Mouse (Mus musculus): ENCODE data around the gene Dzip1l. TPM values are rescaled to one million over a fixed set of nuclear protein-coding genes. Genes with fewer than 3 reads are reported as not detected.
"Not testable (repeated sequence)": the region's sequence is repeated elsewhere in the genome, so short reads cannot be mapped to it uniquely, and the experiment has no call there.

Dzip1l gene
- 1.2 and 1.4 TPM in 2 replicates for polyA plus RNA-seq (2012; rRNA removed)

DNA sequence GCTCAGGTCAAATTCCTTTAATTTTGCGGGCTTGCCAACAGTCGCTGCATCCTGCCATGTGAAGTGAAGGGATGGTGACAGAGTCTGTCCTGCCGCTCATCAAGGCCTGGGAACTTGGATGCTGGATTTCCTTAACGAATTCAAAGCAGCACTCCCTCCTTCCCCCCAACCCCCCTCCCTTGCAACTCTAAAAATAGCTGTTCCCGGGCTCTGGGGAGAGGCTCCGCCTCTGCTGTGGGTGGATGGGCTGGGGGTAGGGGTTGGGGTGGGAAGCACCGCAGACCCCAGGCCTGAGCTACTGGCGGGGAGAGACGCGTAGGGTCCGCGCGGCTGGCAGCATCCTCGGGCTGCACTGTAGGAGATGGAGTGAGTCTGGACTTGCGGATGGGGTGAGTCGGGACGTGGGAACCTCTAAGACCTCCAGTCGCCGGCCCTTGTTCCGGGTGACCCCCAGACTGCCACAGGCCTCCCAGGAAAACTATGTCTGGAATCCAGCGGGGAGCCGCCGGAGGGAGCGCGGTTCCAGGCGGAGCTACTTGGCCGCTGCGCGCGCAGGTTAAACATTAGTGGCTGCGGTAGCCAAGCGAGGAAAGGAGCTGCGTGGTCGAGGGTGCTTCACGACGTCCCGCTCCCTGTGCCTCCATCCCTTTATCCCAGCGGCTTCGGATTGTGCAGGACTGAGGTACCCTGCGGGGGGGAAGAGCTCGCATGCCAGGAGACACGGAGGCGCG is at the start of gene Dzip1l:
Dzip1l (plus strand) TSS at position 216 of the 731 bp plus-strand sequence.
- no peak for TF ChIP-seq CTCF (IDR thresholded peaks at IDR 0.05; ENCODE audit: extremely low read depth, insufficient read length, insufficient replicate concordance, low read depth, low read length)
- TF ChIP-seq POLR2A (IDR thresholded peaks at IDR 0.05; ENCODE audit: low read depth, low read length): no peak
- no peaks in the 10 kb centered on the region for H3K4me1 ChIP-seq (ENCODE audit: control insufficient read depth, insufficient read depth, insufficient read length, low read length)
- peak within 1 kb of the TSS; percentile 59 for H3K4me3 ChIP-seq (ENCODE audit: low read depth, low read length)
- H3K36me3 ChIP-seq (ENCODE audit: control insufficient read depth, insufficient read depth, low read length): no peaks in the 10 kb centered on the region
- no peaks in the 10 kb centered on the region for H3K27me3 ChIP-seq (ENCODE audit: control insufficient read depth, insufficient read depth, low read length)
- peak within 1 kb of the TSS; percentile 55; the same call in 1 of the 2 replicates for H3K27ac ChIP-seq (ENCODE audit: insufficient read depth, low read depth, low read length)
- 3% methylated on average over 44 of the region's 44 CpGs for WGBS

DNA sequence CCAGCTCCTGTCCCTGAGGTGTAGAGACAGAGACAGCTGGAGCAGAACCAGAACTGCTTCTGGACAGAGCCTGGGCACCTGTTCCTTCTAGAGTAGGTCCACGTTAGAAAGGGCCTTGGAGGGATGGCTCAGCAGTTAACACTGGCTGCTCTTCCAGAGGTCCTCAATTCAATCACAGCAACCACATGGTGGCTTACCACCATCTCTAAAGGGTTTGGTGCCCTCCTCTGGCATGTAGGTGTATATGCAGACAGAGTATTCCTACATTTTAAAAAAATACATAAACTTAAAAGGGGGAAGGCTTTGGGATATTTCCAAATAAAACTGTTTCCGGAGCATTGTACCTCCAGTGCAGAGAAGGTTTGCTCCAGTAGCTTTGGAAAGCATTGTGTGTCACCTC is 48.6 kb upstream of the Dzip1l start:
- peak; percentile 43; the same call in 1 of the 2 replicates for TF ChIP-seq CTCF (IDR thresholded peaks at IDR 0.05; ENCODE audit: extremely low read depth, insufficient read length, insufficient replicate concordance, low read depth, low read length)
- TF ChIP-seq POLR2A (IDR thresholded peaks at IDR 0.05; ENCODE audit: low read depth, low read length): no peak
- Histone ChIP-seq H3K36me3 (ENCODE audit: control insufficient read depth, insufficient read depth, low read length) (peaks cover 34% of the 10 kb centered on the region), H3K27me3 (ENCODE audit: control insufficient read depth, insufficient read depth, low read length) (no peaks in the 10 kb centered on the region), H3K27ac (ENCODE audit: insufficient read depth, low read depth, low read length) (no peak overlapping the region), H3K4me1 (ENCODE audit: control insufficient read depth, insufficient read depth, insufficient read length, low read length) (peaks cover 6% of the 10 kb centered on the region; the same call in 1 of the 2 replicates), H3K4me3 (ENCODE audit: low read depth, low read length) (no peak overlapping the region)
- 20% methylated on average over 2 of the region's 2 CpGs for WGBS

DNA sequence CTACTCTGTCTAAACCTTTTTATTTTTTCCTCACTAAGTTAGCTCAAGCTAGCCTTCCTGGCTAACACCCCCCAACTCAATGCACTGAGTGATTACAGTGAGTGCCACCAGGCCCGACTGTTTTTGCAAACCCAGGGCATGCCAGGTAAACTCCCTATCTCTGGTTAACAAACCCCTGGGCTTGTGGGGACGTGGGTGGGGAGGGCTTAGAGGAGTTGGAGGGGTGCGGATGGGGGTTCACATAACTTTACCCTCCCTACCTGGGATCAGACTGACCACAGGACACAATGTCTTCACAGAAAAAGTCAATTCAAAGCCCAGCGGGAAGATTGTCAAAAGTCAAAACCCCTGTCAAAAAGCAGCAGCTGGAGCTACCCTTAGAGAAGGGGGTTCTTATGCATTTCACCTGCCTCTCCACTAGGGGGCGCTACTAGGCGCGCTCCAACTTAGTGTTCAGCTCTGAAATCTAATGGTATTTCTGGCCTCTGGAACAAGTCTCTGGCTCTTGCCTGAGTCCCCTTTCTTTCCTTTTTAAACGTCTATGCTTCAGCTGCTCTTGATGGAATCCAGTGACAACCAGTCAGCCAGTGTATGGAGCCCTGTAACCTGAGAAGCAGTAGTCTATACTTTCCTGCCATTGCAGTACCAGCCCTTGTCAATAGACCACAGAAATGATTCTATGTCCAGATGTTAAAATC is 41.6 kb upstream of the Dzip1l start:
- Histone ChIP-seq H3K4me3 (ENCODE audit: low read depth, low read length) (no peak overlapping the region), H3K27me3 (ENCODE audit: control insufficient read depth, insufficient read depth, low read length) (no peaks in the 10 kb centered on the region), H3K27ac (ENCODE audit: insufficient read depth, low read depth, low read length) (no peak overlapping the region), H3K4me1 (ENCODE audit: control insufficient read depth, insufficient read depth, insufficient read length, low read length) (no peaks in the 10 kb centered on the region), H3K36me3 (ENCODE audit: control insufficient read depth, insufficient read depth, low read length) (peaks cover 15% of the 10 kb centered on the region)
- TF ChIP-seq CTCF (IDR thresholded peaks at IDR 0.05; ENCODE audit: extremely low read depth, insufficient read length, insufficient replicate concordance, low read depth, low read length) (peak; percentile 95; the same call in 1 of the 2 replicates), POLR2A (IDR thresholded peaks at IDR 0.05; ENCODE audit: low read depth, low read length) (no peak)
- WGBS: 29% methylated on average over 8 of the region's 8 CpGs

DNA sequence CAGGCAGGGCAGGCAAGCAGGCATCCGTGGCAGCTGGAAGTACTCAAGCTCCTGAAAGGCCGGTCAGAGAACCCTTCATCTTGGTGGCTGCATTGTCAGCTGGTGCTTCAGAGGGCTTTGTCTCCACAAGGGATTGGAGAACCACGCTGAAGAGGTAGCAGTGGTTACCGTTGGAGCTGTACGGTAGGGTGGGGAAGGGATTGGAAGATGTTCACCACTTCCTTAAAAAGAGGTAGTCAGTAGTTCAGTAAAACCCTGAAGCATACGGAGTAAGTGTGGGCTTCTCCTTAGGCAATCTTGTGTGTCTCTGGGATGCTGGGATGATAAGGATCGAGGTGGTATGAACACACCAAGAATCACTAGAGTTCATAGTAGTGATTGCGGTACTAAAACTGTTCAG is 38.2 kb upstream of the Dzip1l start:
- Histone ChIP-seq H3K27me3 (ENCODE audit: control insufficient read depth, insufficient read depth, low read length) (no peaks in the 10 kb centered on the region), H3K36me3 (ENCODE audit: control insufficient read depth, insufficient read depth, low read length) (no peaks in the 10 kb centered on the region), H3K4me3 (ENCODE audit: low read depth, low read length) (no peak overlapping the region), H3K27ac (ENCODE audit: insufficient read depth, low read depth, low read length) (no peak overlapping the region), H3K4me1 (ENCODE audit: control insufficient read depth, insufficient read depth, insufficient read length, low read length) (no peaks in the 10 kb centered on the region)
- no peak for TF ChIP-seq POLR2A (IDR thresholded peaks at IDR 0.05; ENCODE audit: low read depth, low read length)
- TF ChIP-seq CTCF (IDR thresholded peaks at IDR 0.05; ENCODE audit: extremely low read depth, insufficient read length, insufficient replicate concordance, low read depth, low read length): no peak
- 61% methylated on average over 8 of the region's 8 CpGs for WGBS

DNA sequence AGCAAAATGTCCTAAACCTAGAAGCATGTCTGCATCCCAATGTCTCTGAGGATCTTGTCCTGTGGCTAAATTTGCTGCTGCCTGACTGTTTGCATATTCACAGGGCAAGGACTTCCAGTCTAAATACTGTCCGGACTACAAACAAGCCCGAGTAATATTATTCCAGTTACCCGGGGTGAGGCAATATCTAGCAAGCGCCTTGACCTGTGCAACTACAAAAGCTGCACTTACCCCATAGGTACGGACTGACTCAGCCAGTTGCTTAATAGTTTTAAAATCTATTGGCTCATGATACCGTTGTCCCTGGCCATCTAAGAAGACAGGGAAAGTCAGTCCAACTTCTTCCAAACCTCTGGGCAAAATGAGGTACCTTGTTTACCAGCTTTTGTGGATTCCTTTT is 30.2 kb upstream of the Dzip1l start:
- not testable (repeated sequence) for H3K27ac ChIP-seq (ENCODE audit: insufficient read depth, low read depth, low read length); H3K4me3 ChIP-seq (ENCODE audit: low read depth, low read length); H3K27me3 ChIP-seq (ENCODE audit: control insufficient read depth, insufficient read depth, low read length); H3K4me1 ChIP-seq (ENCODE audit: control insufficient read depth, insufficient read depth, insufficient read length, low read length); H3K36me3 ChIP-seq (ENCODE audit: control insufficient read depth, insufficient read depth, low read length)
- WGBS: 90% methylated on average over 6 of the region's 6 CpGs

DNA sequence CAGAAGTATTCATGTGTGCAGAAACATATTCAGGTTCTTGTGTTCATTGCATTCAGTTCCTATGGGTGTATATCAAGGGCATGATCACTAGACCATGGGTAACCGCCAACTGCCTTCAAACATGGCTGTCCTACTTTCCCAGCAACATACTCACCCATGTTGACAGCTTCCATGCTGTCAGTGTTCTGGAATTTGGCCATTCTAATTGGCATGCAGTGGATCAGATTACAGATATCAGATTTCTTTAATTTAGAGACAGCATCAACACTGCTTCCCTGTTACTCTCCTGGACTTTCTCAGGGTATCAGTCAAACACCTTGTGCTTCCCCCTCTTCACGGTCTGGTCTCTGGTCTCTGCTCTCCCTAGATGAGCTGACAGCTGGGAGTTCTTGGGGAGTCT is 25.7 kb upstream of the Dzip1l start:
- no peaks in the 10 kb centered on the region for H3K27me3 ChIP-seq (ENCODE audit: control insufficient read depth, insufficient read depth, low read length)
- H3K27ac ChIP-seq (ENCODE audit: insufficient read depth, low read depth, low read length): no peak overlapping the region
- TF ChIP-seq CTCF (IDR thresholded peaks at IDR 0.05; ENCODE audit: extremely low read depth, insufficient read length, insufficient replicate concordance, low read depth, low read length) (no peak), POLR2A (IDR thresholded peaks at IDR 0.05; ENCODE audit: low read depth, low read length) (no peak)
- no peak overlapping the region for H3K4me3 ChIP-seq (ENCODE audit: low read depth, low read length)
- H3K4me1 ChIP-seq (ENCODE audit: control insufficient read depth, insufficient read depth, insufficient read length, low read length): no peaks in the 10 kb centered on the region
- no peaks in the 10 kb centered on the region for H3K36me3 ChIP-seq (ENCODE audit: control insufficient read depth, insufficient read depth, low read length)
- WGBS: 69% methylated on average over 2 of the region's 2 CpGs

DNA sequence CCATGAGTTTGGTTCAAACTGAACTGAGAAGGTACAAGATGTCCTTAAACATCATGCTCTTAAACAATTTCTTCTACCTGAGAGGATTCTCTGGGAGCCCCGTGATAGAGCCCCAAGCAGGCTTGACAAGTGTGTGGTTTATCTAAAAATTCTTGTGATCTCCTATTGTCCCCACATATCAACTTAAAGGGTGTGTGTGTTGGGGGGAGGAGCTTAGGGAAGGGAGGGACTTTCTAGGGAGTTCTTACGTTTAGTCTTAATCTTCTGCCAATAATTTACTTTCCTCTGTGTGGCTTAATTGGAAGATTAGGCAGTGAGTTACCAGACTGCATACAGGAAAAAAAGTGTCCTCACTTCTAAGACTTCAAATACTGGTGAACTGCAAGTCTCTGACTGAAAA is 17.1 kb upstream of the Dzip1l start, which contains the start of gene A4gnt:
A4gnt (plus strand) TSS at position 301 of the 400 bp plus-strand sequence.
- Histone ChIP-seq H3K4me3 (ENCODE audit: low read depth, low read length) (no peak within 1 kb of the TSS), H3K27ac (ENCODE audit: insufficient read depth, low read depth, low read length) (no peak within 1 kb of the TSS), H3K4me1 (ENCODE audit: control insufficient read depth, insufficient read depth, insufficient read length, low read length) (no peaks in the 10 kb centered on the region), H3K36me3 (ENCODE audit: control insufficient read depth, insufficient read depth, low read length) (no peaks in the 10 kb centered on the region), H3K27me3 (ENCODE audit: control insufficient read depth, insufficient read depth, low read length) (no peaks in the 10 kb centered on the region)
- WGBS: 23% methylated on average over 2 of the region's 2 CpGs
- TF ChIP-seq CTCF (IDR thresholded peaks at IDR 0.05; ENCODE audit: extremely low read depth, insufficient read length, insufficient replicate concordance, low read depth, low read length) (no peak), POLR2A (IDR thresholded peaks at IDR 0.05; ENCODE audit: low read depth, low read length) (no peak)
